Mouse (Mus musculus) liver, postnatal 0 days (tissue): ENCODE data around the gene Tbc1d2b.

Experiments used
- CTCF ChIP-seq: sonication (generic); IDR thresholded peaks from 2 replicates; pipeline ENCODE4 v1.5.1; 2016; ENCODE audit warnings: antibody characterized with exemption, low read depth
- EP300 ChIP-seq: IDR thresholded peaks from 2 replicates; pipeline ENCODE4 v1.6.1; 2016; ENCODE audit warnings: antibody characterized with exemption, low read depth, mild to moderate bottlenecking

DNA sequence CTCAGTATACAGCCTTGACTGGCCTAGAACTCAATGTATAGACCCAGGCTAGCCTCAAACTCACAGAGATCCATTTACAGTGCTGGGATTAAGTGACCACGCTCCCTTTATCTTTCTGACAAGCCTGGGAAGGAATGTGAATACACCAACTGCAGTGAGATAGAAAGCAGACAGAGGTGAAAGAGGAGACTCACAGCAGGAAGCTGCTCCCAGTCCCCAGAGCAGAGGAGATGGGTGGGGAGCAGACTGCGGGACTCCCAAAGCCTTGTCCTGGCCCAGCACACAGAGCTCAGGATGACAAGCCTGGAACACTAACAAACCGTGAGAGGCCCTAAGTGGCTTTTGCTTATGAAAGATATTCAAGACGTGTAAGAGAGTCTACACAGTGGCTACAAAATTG lies 53.1 kb downstream of the Tbc1d2b start:
- TF ChIP-seq CTCF = no peak
- no peak for TF ChIP-seq EP300
